Mouse (Mus musculus) stomach, postnatal 0 days (tissue): ENCODE data around the gene Pcp4l1. TPM values are rescaled to one million over a fixed set of nuclear protein-coding genes. Genes with fewer than 3 reads are reported as not detected.

ENCODE experiments used
- ATAC-seq: fragments of 200-750 bp; cut with Nextera tagmentation; 2 replicates; pipeline ENCODE4 v1.8.0; 2017; ENCODE audit not compliant: low FRiP score, low TSS enrichment
- DNase-seq: peaks from one replicate; pipeline ENCODE4 v3.0.0-alpha.2; 2016; ENCODE audit warnings: low spot score
- H3K27ac ChIP-seq: fragments of 300-500 bp; sonication (generic); replicated peaks from 2 replicates; pipeline ENCODE4 v1.5.1; 2014; ENCODE audit warnings: mild to moderate bottlenecking, control low read depth
- H3K27me3 ChIP-seq: fragments of 300-500 bp; sonication (generic); 2 replicates; pipeline ENCODE4 v1.6.1; 2014; ENCODE audit warnings: low read length; ENCODE audit not compliant: control insufficient read depth, insufficient read depth
- H3K36me3 ChIP-seq: fragments of 300-500 bp; sonication (generic); 2 replicates; pipeline ENCODE4 v1.6.1; 2014; ENCODE audit warnings: low read length, mixed read lengths; ENCODE audit not compliant: control insufficient read depth, insufficient read depth
- H3K4me1 ChIP-seq: fragments of 300-500 bp; sonication (generic); replicated peaks from 2 replicates; pipeline ENCODE4 v1.6.1; 2014; ENCODE audit warnings: antibody characterized with exemption; ENCODE audit not compliant: control insufficient read depth, insufficient read depth
- H3K4me2 ChIP-seq: fragments of 300-500 bp; sonication (generic); replicated peaks from 2 replicates; pipeline ENCODE4 v1.6.1; 2014; ENCODE audit warnings: low read depth, mild to moderate bottlenecking, control low read depth, moderate library complexity
- H3K4me3 ChIP-seq: fragments of 300-500 bp; sonication (generic); 2 replicates; pipeline ENCODE4 v1.5.1; 2014; ENCODE audit warnings: low read depth, low read length, control low read depth
- H3K9ac ChIP-seq: fragments of 300-500 bp; sonication (generic); 2 replicates; pipeline ENCODE4 v1.6.1; 2014; ENCODE audit warnings: mild to moderate bottlenecking, low read length, control low read depth, mixed read lengths
- H3K9me3 ChIP-seq: fragments of 300-500 bp; sonication (generic); 2 replicates; pipeline ENCODE4 v1.6.1; 2016; ENCODE audit warnings: low read length; ENCODE audit not compliant: control insufficient read depth
- CTCF ChIP-seq: IDR thresholded peaks from 2 replicates; pipeline ENCODE4 v1.5.1; 2016; ENCODE audit warnings: antibody characterized with exemption, low read depth, mild to moderate bottlenecking, moderate library complexity
- EP300 ChIP-seq: optimal IDR thresholded peaks from 2 replicates; pipeline ENCODE3; 2016; ENCODE audit warnings: antibody characterized with exemption
- WGBS: fragments of 180-500 bp; shearing (Covaris S2); extraction: QIAGEN DNeasy Blood & Tissue Kit; methylation state at CpG from one replicate; pipeline ENCODE4 v1.1.7; 2014; 5-methylcytosine and 5-hydroxymethylcytosine counted together
- polyA plus RNA-seq: library from polyadenylated mRNA; unstranded; fragments of >200 nt; fragmentation: Nextera tagmentation; extraction: Ambion mirVana; gene quantifications from 2 replicates; pipeline ENCODE4 v1.2.1, GENCODE M21; 2015

Pcp4l1 gene
- polyA plus RNA-seq, 1 experiment from 2014 or later: 42.2 TPM

DNA sequence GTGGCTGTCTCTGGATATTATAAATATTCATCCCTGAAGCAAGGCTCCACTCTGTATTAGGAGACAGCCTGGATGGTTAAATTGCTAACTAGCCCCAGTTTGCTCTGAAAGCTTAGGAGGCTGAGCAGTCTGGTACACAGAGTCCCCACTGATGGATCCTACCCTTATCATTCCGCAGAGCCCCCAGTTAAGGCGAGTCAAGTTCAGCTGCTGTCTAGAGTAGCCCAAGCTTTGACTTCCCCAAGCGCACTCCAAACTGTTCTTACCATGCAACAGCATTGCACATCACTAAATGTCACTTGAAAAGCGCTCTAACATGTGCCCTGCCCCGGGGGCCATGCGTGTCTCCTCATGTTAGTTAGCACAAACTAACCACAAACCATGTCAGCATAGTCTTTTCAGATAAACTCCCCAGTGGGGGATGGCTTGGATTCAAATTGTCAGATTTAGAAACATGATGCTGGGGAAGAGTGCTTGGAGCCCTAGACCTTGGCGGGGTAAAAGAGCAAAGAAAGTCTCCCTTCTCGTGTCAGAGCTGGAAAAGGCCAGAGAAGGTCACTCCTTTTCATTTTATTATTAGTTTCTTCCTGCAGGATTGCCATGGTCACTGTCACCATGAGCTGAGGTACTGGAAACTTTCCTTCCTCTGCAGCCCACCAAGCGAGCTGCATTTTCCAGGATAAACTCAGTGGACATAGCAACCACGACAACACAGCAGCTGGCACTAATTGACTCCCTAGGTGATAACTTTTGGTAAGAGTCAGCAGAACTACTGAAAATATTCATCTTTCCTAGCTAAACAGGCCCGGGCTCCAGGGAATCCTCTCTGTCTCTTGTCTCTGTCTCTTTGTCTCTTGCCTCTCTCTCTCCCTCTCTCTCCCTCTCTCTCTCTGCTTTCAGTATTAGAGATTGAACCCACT is 1.9 kb downstream of the Pcp4l1 start:
- Histone ChIP-seq H3K4me2 (peak overlapping the region; percentile 73), H3K4me1 (peaks cover 8% of the 10 kb centered on the region), H3K27ac (no peak overlapping the region), H3K27me3 (no peaks in the 10 kb centered on the region), H3K36me3 (no peaks in the 10 kb centered on the region), H3K4me3 (no peak overlapping the region), H3K9me3 (no peaks in the 10 kb centered on the region), H3K9ac (no peak overlapping the region)
- ATAC-seq (no peak), DNase-seq (no peak)
- WGBS: 41% methylated on average over 11 of the region's 11 CpGs
- TF ChIP-seq EP300 (no peak), CTCF (no peak)

GRCm38 (mm10) chr1:171193093-171193840 is 2.8 kb downstream of the Pcp4l1 start:
- no peak overlapping the region; the same call in 1 of the 2 replicates for H3K9ac ChIP-seq
- H3K4me3 ChIP-seq: peak overlapping the region; percentile 16
- peaks cover 8% of the 10 kb centered on the region for H3K4me1 ChIP-seq
- TF ChIP-seq EP300: no peak
- TF ChIP-seq CTCF: no peak
- ATAC-seq (no peak), DNase-seq (no peak)
- no peaks in the 10 kb centered on the region for H3K27me3 ChIP-seq
- H3K36me3 ChIP-seq: no peaks in the 10 kb centered on the region
- H3K4me2 ChIP-seq: peak overlapping the region; percentile 39
- WGBS: 14% methylated on average over 18 of the region's 18 CpGs
- no peak overlapping the region for H3K27ac ChIP-seq
- no peaks in the 10 kb centered on the region for H3K9me3 ChIP-seq

GRCm38 (mm10) chr1:171192283-171192682 is 3.8 kb downstream of the Pcp4l1 start:
- WGBS: 58% methylated on average over 10 of the region's 10 CpGs
- ATAC-seq (no peak), DNase-seq (no peak)
- Histone ChIP-seq H3K4me2 (no peak overlapping the region), H3K27ac (no peak overlapping the region), H3K9me3 (no peaks in the 10 kb centered on the region), H3K9ac (no peak overlapping the region), H3K27me3 (no peaks in the 10 kb centered on the region), H3K4me3 (no peak overlapping the region), H3K4me1 (peaks cover 8% of the 10 kb centered on the region), H3K36me3 (no peaks in the 10 kb centered on the region)
- TF ChIP-seq EP300 (no peak), CTCF (no peak)

GRCm38 (mm10) chr1:171190832-171191231 is 5.2 kb downstream of the Pcp4l1 start:
- no peak overlapping the region for H3K27ac ChIP-seq
- H3K4me1 ChIP-seq: peaks cover 7% of the 10 kb centered on the region
- DNase-seq (no peak), ATAC-seq (no peak)
- no peak overlapping the region for H3K4me2 ChIP-seq
- H3K4me3 ChIP-seq: no peak overlapping the region
- no peaks in the 10 kb centered on the region for H3K27me3 ChIP-seq
- H3K36me3 ChIP-seq: no peaks in the 10 kb centered on the region
- TF ChIP-seq CTCF: no peak
- TF ChIP-seq EP300: no peak
- WGBS: 97% methylated on average over 9 of the region's 9 CpGs
- no peak overlapping the region for H3K9ac ChIP-seq
- H3K9me3 ChIP-seq: no peaks in the 10 kb centered on the region

DNA sequence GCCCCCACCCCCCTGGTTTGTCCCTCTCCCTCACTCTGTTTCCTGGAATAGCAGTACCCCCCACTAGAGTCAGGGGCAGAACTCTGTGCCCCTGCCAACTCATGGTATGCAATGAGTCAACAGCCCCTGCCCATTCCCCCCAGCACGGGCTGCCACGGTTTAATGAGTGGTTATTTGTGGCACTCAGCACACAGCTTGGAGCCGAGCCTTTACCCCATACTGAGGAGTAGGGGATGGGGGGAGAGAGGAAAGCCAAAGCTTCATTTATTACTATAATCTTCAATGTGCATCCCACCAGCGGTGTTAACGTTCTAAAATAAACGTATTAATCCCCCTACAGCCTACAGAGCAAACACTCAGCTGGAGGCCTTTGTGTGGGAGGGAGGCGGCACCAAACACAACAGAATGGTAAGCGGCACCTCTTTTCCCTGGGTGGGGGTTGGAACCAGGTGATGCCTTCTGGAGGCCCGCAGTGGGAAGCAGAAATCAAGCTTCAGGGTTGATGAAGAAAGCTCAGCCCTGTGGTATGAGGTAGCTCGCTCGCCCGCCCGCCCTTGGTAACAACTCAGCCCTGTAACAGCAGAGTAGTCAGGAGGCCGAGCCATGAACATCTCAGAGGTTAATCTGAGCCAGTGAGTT is 6.5 kb downstream of the Pcp4l1 start:
- Histone ChIP-seq H3K36me3 (no peaks in the 10 kb centered on the region), H3K9ac (no peak overlapping the region), H3K4me3 (no peak overlapping the region), H3K27me3 (no peaks in the 10 kb centered on the region), H3K9me3 (no peaks in the 10 kb centered on the region), H3K4me1 (peaks cover 4% of the 10 kb centered on the region; the same call in 1 of the 2 replicates), H3K27ac (peak overlapping the region; percentile 74), H3K4me2 (peak overlapping the region; percentile 17; the same call in 1 of the 2 replicates)
- ATAC-seq: peak; percentile 71
- no peak for TF ChIP-seq EP300
- TF ChIP-seq CTCF: no peak
- peak; percentile 53 for DNase-seq
- 29% methylated on average over 14 of the region's 14 CpGs for WGBS
